Mouse (Mus musculus) mouse embryonic stem cell (cell line): ENCODE data around the gene Ankrd35.
"Not testable (repeated sequence)": the region's sequence is repeated elsewhere in the genome, so short reads cannot be mapped to it uniquely, and the experiment has no call there.

Experiments
- in situ Hi-C, 2 experiments: fragments of 300-500 bp; cut with MboI; formaldehyde crosslinking; loops; 1 replicate in 1 of 2; 3 replicates in 1 of 2; pipeline ENCODE4 v1.14.3; 2019 to 2020; ENCODE audit warnings: low sequenced_read_pairs in 2 of 2, low pct_unique_long_range_greater_than_20kb in 1 of 2, mixed read lengths in 1 of 2; ENCODE audit not compliant: unreplicated experiment in 1 of 2

The Ankrd35 gene

DNA sequence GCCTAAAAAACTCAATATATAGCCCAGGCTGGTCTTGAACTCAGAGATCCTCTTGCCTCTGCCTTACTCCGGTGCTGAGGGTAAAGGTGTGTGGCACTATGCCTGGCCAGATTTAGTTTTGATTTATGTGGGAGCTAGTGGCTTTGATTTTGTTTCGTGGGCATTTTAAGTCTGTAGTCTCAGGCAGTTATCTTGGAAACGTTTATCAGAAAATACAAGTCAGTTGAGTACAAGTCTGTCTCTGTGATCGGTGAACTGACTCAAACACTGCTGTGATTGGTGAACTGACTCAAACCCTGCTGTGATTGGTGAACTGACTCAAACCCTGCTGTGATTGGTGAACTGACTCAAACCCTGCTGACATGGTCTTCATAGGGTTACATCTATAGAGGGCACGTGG, 60.9 kb downstream of the Ankrd35 start:
- in situ Hi-C loops, result no loop called here

DNA sequence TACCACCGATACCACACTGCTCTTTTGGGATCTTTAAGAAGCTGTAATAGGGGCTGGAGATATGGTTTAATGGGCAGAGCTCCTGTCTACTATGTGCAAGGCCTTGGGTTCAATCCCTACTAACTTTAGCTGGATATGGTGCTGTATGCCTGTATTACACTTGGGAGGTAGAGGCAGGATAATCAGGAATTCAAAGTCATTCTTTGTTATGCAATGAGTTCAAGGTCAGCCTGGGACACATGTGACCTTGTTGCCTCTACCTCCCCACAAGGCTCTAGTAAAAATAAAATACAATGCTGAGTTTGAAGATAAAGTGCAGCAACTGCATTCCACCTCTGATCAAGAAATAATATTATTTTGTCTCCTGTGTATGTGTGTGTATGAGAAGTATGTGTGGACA, 64.1 kb downstream of the Ankrd35 start:
- in situ Hi-C loops, result no loop called here

GRCm38 (mm10) chr3:96735200-96735599, 65.3 kb downstream of the Ankrd35 start:
- in situ Hi-C loops, result no loop called here

DNA sequence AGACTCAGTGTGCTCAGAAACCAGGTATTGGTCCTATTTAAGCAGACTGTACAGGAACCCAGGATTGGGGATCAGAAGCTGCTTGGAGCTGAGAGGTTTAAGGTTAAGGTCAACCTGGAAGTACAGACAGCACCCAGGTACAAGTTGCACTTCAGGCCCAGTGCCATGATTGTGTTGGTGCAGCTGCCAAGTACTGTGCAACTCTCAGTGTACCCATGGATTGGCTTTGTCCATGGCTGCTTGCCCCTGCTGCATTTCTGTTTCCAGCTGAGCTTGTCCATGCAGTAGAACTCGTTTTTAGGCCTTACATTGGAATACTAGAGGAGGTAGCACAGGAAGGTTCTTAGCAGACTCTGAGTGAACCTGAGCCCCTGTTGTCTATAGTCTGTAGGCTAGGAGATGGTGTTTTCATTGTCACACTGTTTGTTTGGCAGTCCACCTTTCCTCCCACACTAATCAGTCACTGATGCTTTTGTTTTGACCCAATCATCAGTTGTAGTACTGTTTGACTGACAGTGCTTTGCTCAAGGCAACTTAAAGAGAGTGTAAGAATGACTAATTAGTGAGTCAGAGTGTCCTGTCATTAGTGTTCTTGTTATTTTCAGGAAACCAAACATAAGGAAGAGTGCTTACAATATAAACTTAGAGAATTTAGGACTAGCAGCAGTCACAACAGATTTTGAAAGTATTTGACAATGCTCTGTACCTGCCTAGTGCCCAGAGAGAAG, 67.2 kb downstream of the Ankrd35 start:
- in situ Hi-C loops, result no loop called here

DNA sequence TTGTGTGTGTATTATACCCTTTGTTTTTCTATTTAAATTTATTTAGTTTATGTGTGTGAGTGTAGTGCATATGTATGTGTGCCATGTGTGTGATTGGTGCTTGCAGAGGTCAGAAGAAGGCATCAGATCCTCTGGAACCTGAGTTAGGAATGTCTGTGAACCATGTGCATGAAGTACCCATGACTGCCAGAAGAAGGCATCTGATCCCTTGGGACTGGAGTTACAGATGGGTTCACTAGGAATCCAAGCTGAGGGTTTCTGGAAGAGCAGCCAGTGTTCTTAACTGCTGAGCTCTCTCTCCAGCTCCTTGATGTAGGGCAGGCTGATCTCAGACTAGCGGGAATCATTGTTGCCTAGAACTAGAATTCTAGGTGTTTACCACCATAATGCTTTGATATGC, 68.1 kb downstream of the Ankrd35 start:
- in situ Hi-C loops, result no loop called here

DNA sequence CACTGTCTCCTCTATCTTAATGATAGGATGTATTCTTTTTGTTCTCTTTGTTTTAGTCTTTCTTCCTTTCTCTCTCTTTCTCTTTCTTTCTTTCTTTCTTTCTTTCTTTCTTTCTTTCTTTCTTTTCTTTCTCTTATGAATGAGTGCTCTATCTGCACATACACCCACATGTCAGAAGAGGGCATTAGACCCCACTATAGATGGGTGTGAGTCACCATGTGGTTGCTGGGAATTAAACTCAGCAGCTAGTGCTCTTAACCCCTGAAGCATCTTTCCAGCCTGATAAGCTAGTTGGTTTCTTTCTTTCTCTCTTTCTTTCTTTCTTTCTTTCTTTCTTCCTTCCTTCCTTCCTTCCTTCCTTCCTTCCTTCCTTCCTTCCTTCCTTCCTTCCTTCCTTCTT, 70.3 kb downstream of the Ankrd35 start:
- in situ Hi-C loops, result not testable (repeated sequence)
